32 mouse cellular contexts compared by ENCODE assay signal in the genomic region with DNA sequence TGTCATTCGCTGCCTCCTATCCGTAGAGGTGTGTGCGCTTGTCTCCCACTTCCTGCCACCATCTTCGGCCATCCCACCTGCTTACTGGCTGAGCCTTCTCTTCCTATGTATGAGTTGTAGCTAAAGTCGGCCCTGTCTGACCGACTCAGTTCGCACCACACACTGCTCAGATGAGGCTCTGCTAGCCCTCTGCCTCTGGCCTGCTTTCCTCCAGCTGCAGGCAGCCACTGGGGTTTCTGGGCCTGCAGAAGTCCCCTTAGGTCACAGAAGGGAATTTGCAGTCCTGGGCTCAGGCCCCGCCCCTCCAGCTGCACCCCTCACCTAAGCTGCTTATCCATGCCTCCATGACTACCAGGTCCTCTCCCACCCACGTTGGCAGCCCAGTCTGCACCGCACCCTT. TPM values are rescaled to one million over a fixed set of nuclear protein-coding genes. Genes with fewer than 3 reads are reported as not detected.
DNase-seq lines count a peak whose midpoint lies in the region; ATAC-seq and TF ChIP-seq lines count a peak whose summit lies in the region.
"Had no signal": no experiment of that assay in that cellular context is flagged by ENCODE, and none has a peak within 500 bp of the region (broad histone marks: within the 10 kb centered on the region; RNA-seq: fewer than 3 reads in every experiment).

No protein-coding gene starts in this region.

- no peaks in the 10 kb centered on the region for H3K9me3 ChIP-seq in embryonic facial prominence, embryonic 14.5 days (ENCODE audit: control insufficient read depth, low read length)
- no peaks in the 10 kb centered on the region for H3K9me3 ChIP-seq in embryonic facial prominence, embryonic 10.5 days
- H3K9me3 ChIP-seq in ES-Bruce4 (replicated peaks; ENCODE audit: control insufficient read depth, insufficient read depth, low read length, poor library complexity, severe bottlenecking), result no peaks in the 10 kb centered on the region
- H3K9me3 ChIP-seq in heart, embryonic 12.5 days (replicated peaks), result peaks cover 3% of the 10 kb centered on the region; the same call in 1 of the 2 replicates
- H3K9me3 ChIP-seq: embryonic facial prominence, embryonic 15.5 days; forebrain, embryonic 13.5 days; liver, embryonic 13.5 days had no signal

- ATAC-seq in embryonic facial prominence, embryonic 14.5 days (ENCODE audit: low read depth), result peak; percentile 34; the same call in 1 of the 2 replicates
- peak; percentile 34 for ATAC-seq in inflammation-experienced regulatory T-cells, adult 6 months
- no peak for ATAC-seq in heart, embryonic 12.5 days (ENCODE audit: insufficient number of reproducible peaks, low FRiP score)
- ATAC-seq: forebrain, embryonic 13.5 days; midbrain, embryonic 16.5 days; Patski had no signal

- 66% methylated on average over 10 of the region's 10 CpGs for WGBS in embryonic facial prominence, embryonic 14.5 days
- WGBS in embryonic facial prominence, embryonic 10.5 days, result 63% methylated on average over 10 of the region's 10 CpGs
- 67% methylated on average over 10 of the region's 10 CpGs for WGBS in heart, embryonic 12.5 days

- no peak for TF ChIP-seq POLR2A in ES-Bruce4 (IDR thresholded peaks at IDR 0.05; ENCODE audit: insufficient read depth, low read length)

- no peak overlapping the region for H3K9ac ChIP-seq in embryonic facial prominence, embryonic 14.5 days (ENCODE audit: low read depth, low read length)
- no peak overlapping the region for H3K9ac ChIP-seq in ES-Bruce4 (ENCODE audit: low read depth, poor library complexity, severe bottlenecking)
- H3K9ac ChIP-seq in heart, embryonic 12.5 days, result no peak overlapping the region
- H3K9ac ChIP-seq: embryonic facial prominence, embryonic 15.5 days; forebrain, embryonic 13.5 days; hindbrain, embryonic 14.5 days; liver, embryonic 13.5 days had no signal

- DNase-seq in embryonic facial prominence, embryonic 14.5 days (ENCODE audit: low spot score), result no peak
- no peak for DNase-seq in embryonic facial prominence, embryonic 10.5 days (ENCODE audit: low spot score)
- peak; percentile 74 for DNase-seq in A20 (ENCODE audit: low read depth, low spot score)
- no peak for DNase-seq in gastrocnemius, postnatal 10 days
- no peak for DNase-seq in cerebellum, postnatal 25 days
- DNase-seq: adrenal gland, postnatal 25 days; cerebellum, adult 11-12 months; cerebellum, adult 9-11 months; gastrocnemius, postnatal 14 days; heart, adult 18-20 months; heart, postnatal 4 days; kidney, adult 2 months; kidney, postnatal 36 days; liver, embryonic 13.5 days; lung, adult 2 months; lung, postnatal 14 days; right cerebral cortex, adult 18-20 months; right cerebral cortex, postnatal 4 days; thymus, adult 18-20 months; thymus, postnatal 36 days had no signal

- no peaks in the 10 kb centered on the region for H3K36me3 ChIP-seq in embryonic facial prominence, embryonic 14.5 days (ENCODE audit: control insufficient read depth, insufficient read depth, low read length)
- H3K36me3 ChIP-seq in embryonic facial prominence, embryonic 10.5 days (replicated peaks), result no peaks in the 10 kb centered on the region
- no peaks in the 10 kb centered on the region for H3K36me3 ChIP-seq in ES-Bruce4 (ENCODE audit: control insufficient read depth, insufficient read depth, low read length, poor library complexity, severe bottlenecking)
- H3K36me3 ChIP-seq in heart, embryonic 12.5 days, result no peaks in the 10 kb centered on the region
- H3K36me3 ChIP-seq: embryonic facial prominence, embryonic 15.5 days; liver, embryonic 13.5 days had no signal

- no peak overlapping the region for H3K27ac ChIP-seq in embryonic facial prominence, embryonic 14.5 days (replicated peaks; ENCODE audit: low read depth, low read length)
- H3K27ac ChIP-seq in embryonic facial prominence, embryonic 10.5 days (replicated peaks), result no peak overlapping the region; the same call in 1 of the 2 replicates
- no peak overlapping the region for H3K27ac ChIP-seq in ES-Bruce4 (ENCODE audit: insufficient read depth, low read length)
- no peak overlapping the region for H3K27ac ChIP-seq in heart, embryonic 12.5 days (ENCODE audit: poor library complexity, severe bottlenecking)
- H3K27ac ChIP-seq: embryonic facial prominence, embryonic 15.5 days; forebrain, embryonic 13.5 days; hindbrain, embryonic 14.5 days; layer of hippocampus, adult 2 months; left cerebral cortex, adult 2 months; liver, embryonic 13.5 days; stomach, postnatal 0 days had no signal

- no peak for TF ChIP-seq EP300 in ES-Bruce4 (IDR thresholded peaks at IDR 0.05; ENCODE audit: insufficient read depth, low read depth, low read length)

- H3K4me1 ChIP-seq in embryonic facial prominence, embryonic 14.5 days (ENCODE audit: control insufficient read depth, insufficient read depth, low read length), result peaks cover 29% of the 10 kb centered on the region
- H3K4me1 ChIP-seq in embryonic facial prominence, embryonic 10.5 days, result peaks cover 24% of the 10 kb centered on the region
- H3K4me1 ChIP-seq in ES-Bruce4 (ENCODE audit: control insufficient read depth, insufficient read depth, low read length), result peaks cover 11% of the 10 kb centered on the region
- peaks cover 20% of the 10 kb centered on the region for H3K4me1 ChIP-seq in heart, embryonic 12.5 days (replicated peaks)

- H3K4me2 ChIP-seq in embryonic facial prominence, embryonic 14.5 days (ENCODE audit: low read depth, low read length), result no peak overlapping the region
- no peak overlapping the region for H3K4me2 ChIP-seq in heart, embryonic 12.5 days
- H3K4me2 ChIP-seq: embryonic facial prominence, embryonic 15.5 days; forebrain, embryonic 13.5 days; heart, embryonic 11.5 days; hindbrain, embryonic 14.5 days; liver, embryonic 13.5 days had no signal

- H3K4me3 ChIP-seq in embryonic facial prominence, embryonic 14.5 days (ENCODE audit: low read depth, low read length), result no peak overlapping the region
- H3K4me3 ChIP-seq in embryonic facial prominence, embryonic 10.5 days, result no peak overlapping the region
- H3K4me3 ChIP-seq in ES-Bruce4 (ENCODE audit: low read depth, low read length), result peak overlapping the region; percentile 24; the same call in 1 of the 2 replicates
- no peak overlapping the region for H3K4me3 ChIP-seq in heart, embryonic 12.5 days
- H3K4me3 ChIP-seq: embryonic facial prominence, embryonic 15.5 days; forebrain, embryonic 13.5 days; layer of hippocampus, adult 2 months; left cerebral cortex, adult 2 months; liver, embryonic 13.5 days had no signal

- no peaks in the 10 kb centered on the region for H3K27me3 ChIP-seq in embryonic facial prominence, embryonic 14.5 days (replicated peaks; ENCODE audit: control insufficient read depth, insufficient read depth, low read length)
- H3K27me3 ChIP-seq in embryonic facial prominence, embryonic 10.5 days (replicated peaks; ENCODE audit: low read depth, poor library complexity, severe bottlenecking), result no peaks in the 10 kb centered on the region
- no peaks in the 10 kb centered on the region for H3K27me3 ChIP-seq in ES-Bruce4 (ENCODE audit: control insufficient read depth, insufficient read depth, low read length, poor library complexity, severe bottlenecking)
- no peaks in the 10 kb centered on the region for H3K27me3 ChIP-seq in heart, embryonic 12.5 days (replicated peaks)
- H3K27me3 ChIP-seq: embryonic facial prominence, embryonic 15.5 days; forebrain, embryonic 13.5 days; liver, embryonic 13.5 days; Patski had no signal

- no peak for TF ChIP-seq CTCF in ES-Bruce4 (IDR thresholded peaks at IDR 0.05; ENCODE audit: low read depth, low read length)

RNA-seq across cellular contexts. Expression of gene Myo1e, which starts 39.3 kb away (rescaled TPM):
- polyA plus RNA-seq in embryonic facial prominence, embryonic 14.5 days (2014; fragmentation: Nextera tagmentation; extraction: Ambion mirVana), result 19.3 and 22.4 TPM in 2 replicates
- polyA plus RNA-seq in embryonic facial prominence, embryonic 10.5 days (2016; fragmentation: Nextera tagmentation; extraction: Ambion mirVana), result 16.9 and 17.6 TPM in 2 replicates
- polyA plus RNA-seq in ES-Bruce4 (2011; ENCODE audit: insufficient read depth, insufficient read length, low read depth, missing spikeins), result 51.6 and 54.2 TPM in 2 replicates
- polyA plus RNA-seq in inflammation-experienced regulatory T-cells, adult 6 months (2017; shearing (Covaris generic)), result 10 to 100 TPM; 25.0 to 41.4 (median 29.7) TPM
- 10 to 100 TPM; 19.5 to 26.4 TPM for total RNA-seq in gastrocnemius, postnatal 10 days (2021)
- 15.2 and 16.2 TPM in 2 replicates for polyA plus RNA-seq in heart, embryonic 12.5 days (2016; fragmentation: Nextera tagmentation; extraction: Ambion mirVana)
